Mouse (Mus musculus): ENCODE measurements around the gene Fitm2. TPM values are rescaled to one million over a fixed set of nuclear protein-coding genes. Genes with fewer than 3 reads are reported as not detected.
A peak's percentile ranks its signal among the peaks of the same experiment; 100 is the strongest.

Fitm2 gene
- polyA plus RNA-seq, 1 experiment from 2014 or later = 12.1 TPM

DNA sequence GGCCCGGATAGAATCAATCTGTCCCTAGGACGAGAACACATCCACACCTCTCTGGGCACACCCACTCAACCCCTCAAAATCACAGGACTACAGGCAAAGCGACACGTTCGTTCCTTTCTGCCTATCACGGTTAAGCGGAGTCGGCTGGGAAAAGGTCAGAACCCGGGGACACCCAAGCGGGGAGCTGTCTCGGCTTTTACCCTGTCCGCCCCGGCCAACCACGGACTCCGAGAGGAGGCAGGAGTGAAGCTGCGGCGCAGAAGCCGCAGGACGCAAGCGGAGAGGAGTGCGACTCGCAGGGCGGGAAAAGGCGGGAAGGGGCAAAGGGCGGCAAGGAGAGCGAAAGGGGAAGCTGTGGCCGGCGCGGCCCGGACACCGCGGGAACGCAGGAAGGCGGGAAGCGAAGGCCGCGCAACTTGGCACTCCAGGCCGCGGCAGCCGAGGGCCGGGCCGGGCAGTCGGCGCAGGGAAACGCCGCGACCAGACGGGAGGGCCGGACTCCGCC, 53.5 kb downstream of the Fitm2 start:
- Histone ChIP-seq H3K27me3 (no peaks in the 10 kb centered on the region), H3K4me2 (replicated peaks) (peak overlapping the region; percentile 95), H3K9me3 (no peaks in the 10 kb centered on the region), H3K27ac (peak overlapping the region; percentile 74), H3K4me1 (replicated peaks) (peaks cover 32% of the 10 kb centered on the region), H3K9ac (replicated peaks) (peak overlapping the region; percentile 91), H3K4me3 (replicated peaks) (peak overlapping the region; percentile 98), H3K36me3 (peaks cover 14% of the 10 kb centered on the region)
- 0% methylated on average over 49 of the region's 50 CpGs for WGBS
- peak; percentile 77 for ATAC-seq

DNA sequence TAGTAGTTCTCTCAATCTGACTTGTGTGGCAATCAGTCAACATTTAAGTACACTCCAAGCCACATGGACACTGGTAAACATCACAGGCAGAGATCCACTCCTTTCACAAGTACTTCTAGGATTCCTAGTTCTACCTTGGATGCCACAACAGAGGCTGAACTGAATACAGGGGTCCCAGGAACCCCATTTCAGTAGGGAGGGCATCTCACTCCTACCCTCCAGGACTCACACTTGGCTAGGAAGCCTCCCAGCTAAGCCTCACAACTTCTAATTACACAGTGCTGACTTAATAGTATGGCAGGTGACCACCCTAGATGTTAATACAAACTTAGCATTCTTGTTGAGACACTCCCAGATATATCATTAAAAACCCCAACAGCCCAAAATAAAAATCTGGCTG, 54.6 kb downstream of the Fitm2 start:
- ATAC-seq = no peak
- Histone ChIP-seq H3K4me3 (replicated peaks) (peak overlapping the region; percentile 98), H3K27ac (no peak overlapping the region), H3K9me3 (no peaks in the 10 kb centered on the region), H3K36me3 (peaks cover 15% of the 10 kb centered on the region), H3K27me3 (no peaks in the 10 kb centered on the region), H3K9ac (replicated peaks) (peak overlapping the region; percentile 91), H3K4me2 (replicated peaks) (peak overlapping the region; percentile 95), H3K4me1 (replicated peaks) (peaks cover 32% of the 10 kb centered on the region)

DNA sequence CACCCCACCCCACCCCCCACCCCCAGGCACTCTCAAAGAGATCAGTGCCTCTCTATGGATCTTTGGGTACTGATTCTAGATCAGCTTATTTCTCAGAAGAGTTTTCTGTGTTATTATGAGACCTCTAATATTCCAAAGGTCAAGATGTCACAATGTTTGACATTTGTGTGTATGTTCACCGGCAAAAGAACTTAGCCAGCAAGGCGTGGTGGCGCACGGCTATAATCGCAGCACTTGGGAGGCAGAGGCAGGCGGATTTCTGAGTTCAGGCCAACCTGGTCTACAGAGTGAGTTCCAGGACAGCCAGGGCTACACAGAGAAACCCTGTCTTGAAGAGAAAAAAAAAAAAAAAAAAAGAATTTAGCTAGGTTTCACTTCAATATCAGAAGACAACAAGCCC, 55.4 kb downstream of the Fitm2 start:
- ATAC-seq = no peak
- Histone ChIP-seq H3K4me2 (replicated peaks) (no peak overlapping the region), H3K27me3 (no peaks in the 10 kb centered on the region), H3K9me3 (no peaks in the 10 kb centered on the region), H3K27ac (no peak overlapping the region), H3K36me3 (peaks cover 19% of the 10 kb centered on the region), H3K9ac (replicated peaks) (no peak overlapping the region), H3K4me1 (replicated peaks) (peaks cover 32% of the 10 kb centered on the region), H3K4me3 (replicated peaks) (no peak overlapping the region)
- 96% methylated on average over 6 of the region's 6 CpGs for WGBS

Other genes starting within 250 kb of the Fitm2 start
- 0.13 and 0.31 TPM in 2 replicates for gene Jph2, start 74.6 kb downstream of the Fitm2 start, polyA plus RNA-seq (2015; fragmentation: Nextera tagmentation; extraction: Ambion mirVana)
- 77.3 and 79.4 TPM in 2 replicates for gene Oser1, start 47.9 kb downstream of the Fitm2 start, polyA plus RNA-seq (2015; fragmentation: Nextera tagmentation; extraction: Ambion mirVana)
- 114 and 121 TPM in 2 replicates for gene Gdap1l1, start 34.2 kb downstream of the Fitm2 start, polyA plus RNA-seq (2015; fragmentation: Nextera tagmentation; extraction: Ambion mirVana)
- 0.18 TPM in 1 of 2 replicates, not detected in the other for gene R3hdml, start 19.7 kb upstream of the Fitm2 start, polyA plus RNA-seq (2015; fragmentation: Nextera tagmentation; extraction: Ambion mirVana)
- gene Hnf4a, start 34.2 kb upstream of the Fitm2 start, polyA plus RNA-seq (2015; fragmentation: Nextera tagmentation; extraction: Ambion mirVana) = not detected in 2 replicates
- 50.2 and 50.7 TPM in 2 replicates for gene Ttpal, start 129.7 kb upstream of the Fitm2 start, polyA plus RNA-seq (2015; fragmentation: Nextera tagmentation; extraction: Ambion mirVana)
- 30.5 and 31.7 TPM in 2 replicates for gene Serinc3, start 172.5 kb upstream of the Fitm2 start, polyA plus RNA-seq (2015; fragmentation: Nextera tagmentation; extraction: Ambion mirVana)
- 124 and 126 TPM in 2 replicates for gene Pkig, start 185.8 kb upstream of the Fitm2 start, polyA plus RNA-seq (2015; fragmentation: Nextera tagmentation; extraction: Ambion mirVana)

All from midbrain, embryonic 13.5 days (tissue).